ENCODE assay signal across 8 mouse cellular contexts in the genomic region with DNA sequence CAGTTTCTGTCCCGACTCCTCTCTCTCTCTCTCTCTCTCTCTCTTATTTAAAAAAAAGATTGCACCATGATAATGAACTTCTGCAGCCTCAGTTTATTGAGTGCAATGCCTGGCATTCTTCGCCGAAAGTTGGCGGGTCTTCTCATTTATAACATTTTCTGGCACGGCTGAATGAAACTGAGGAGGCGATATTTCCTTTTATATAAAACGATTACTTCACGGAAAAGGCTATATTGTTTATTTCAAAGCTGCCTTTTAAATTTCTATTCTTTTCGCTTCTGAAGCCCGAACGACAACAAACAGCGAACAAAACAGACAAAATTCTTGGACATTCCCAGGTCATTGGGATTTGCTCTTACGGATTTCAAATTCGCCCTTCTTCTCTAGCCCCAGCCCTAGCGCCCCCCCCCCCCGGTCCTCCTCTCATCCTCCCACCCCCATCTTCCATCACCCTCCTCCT. TPM values are rescaled to one million over a fixed set of nuclear protein-coding genes. Genes with fewer than 3 reads are reported as not detected.
DNase-seq lines count a peak whose midpoint lies in the region; ATAC-seq lines count a peak whose summit lies in the region.

No protein-coding gene starts in this region.

- peak overlapping the region; percentile 54 for H3K9ac ChIP-seq in kidney, embryonic 14.5 days (ENCODE audit: low read depth, low read length)
- peak overlapping the region; percentile 38 for H3K9ac ChIP-seq in hindbrain, embryonic 15.5 days
- H3K9ac ChIP-seq in midbrain, embryonic 13.5 days (replicated peaks): peak overlapping the region; percentile 68

- H3K27me3 ChIP-seq in kidney, embryonic 14.5 days (ENCODE audit: control insufficient read depth, insufficient read depth, low read length): peaks cover 41% of the 10 kb centered on the region
- H3K27me3 ChIP-seq in embryonic facial prominence, embryonic 10.5 days (replicated peaks; ENCODE audit: low read depth, poor library complexity, severe bottlenecking): peaks cover 66% of the 10 kb centered on the region
- peaks cover 26% of the 10 kb centered on the region for H3K27me3 ChIP-seq in hindbrain, embryonic 15.5 days
- H3K27me3 ChIP-seq in midbrain, embryonic 13.5 days: peaks cover 22% of the 10 kb centered on the region

- no peaks in the 10 kb centered on the region for H3K36me3 ChIP-seq in kidney, embryonic 14.5 days (ENCODE audit: control insufficient read depth, insufficient read depth, low read length)
- no peaks in the 10 kb centered on the region for H3K36me3 ChIP-seq in embryonic facial prominence, embryonic 10.5 days (replicated peaks)
- H3K36me3 ChIP-seq in hindbrain, embryonic 15.5 days: no peaks in the 10 kb centered on the region
- no peaks in the 10 kb centered on the region for H3K36me3 ChIP-seq in midbrain, embryonic 13.5 days

- no peak overlapping the region for H3K27ac ChIP-seq in kidney, embryonic 14.5 days (ENCODE audit: low read depth, low read length)
- H3K27ac ChIP-seq in embryonic facial prominence, embryonic 10.5 days (replicated peaks): peak overlapping the region; percentile 83
- no peak overlapping the region for H3K27ac ChIP-seq in hindbrain, embryonic 15.5 days (replicated peaks)
- H3K27ac ChIP-seq in midbrain, embryonic 13.5 days: peak overlapping the region; percentile 83

- peak overlapping the region; percentile 56 for H3K4me3 ChIP-seq in kidney, embryonic 14.5 days (ENCODE audit: low read length)
- peak overlapping the region; percentile 64 for H3K4me3 ChIP-seq in embryonic facial prominence, embryonic 10.5 days
- H3K4me3 ChIP-seq in hindbrain, embryonic 15.5 days: peak overlapping the region; percentile 57
- H3K4me3 ChIP-seq in midbrain, embryonic 13.5 days (replicated peaks): peak overlapping the region; percentile 51

- peak overlapping the region; percentile 96 for H3K4me2 ChIP-seq in kidney, embryonic 14.5 days (replicated peaks; ENCODE audit: low read depth, low read length)
- H3K4me2 ChIP-seq in hindbrain, embryonic 15.5 days: peak overlapping the region; percentile 100
- peak overlapping the region; percentile 95 for H3K4me2 ChIP-seq in midbrain, embryonic 13.5 days (replicated peaks)

- H3K4me1 ChIP-seq in kidney, embryonic 14.5 days (ENCODE audit: control insufficient read depth, insufficient read depth, low read length): peaks cover 16% of the 10 kb centered on the region
- H3K4me1 ChIP-seq in embryonic facial prominence, embryonic 10.5 days: peaks cover 42% of the 10 kb centered on the region
- H3K4me1 ChIP-seq in hindbrain, embryonic 15.5 days (replicated peaks): peaks cover 43% of the 10 kb centered on the region
- peaks cover 44% of the 10 kb centered on the region for H3K4me1 ChIP-seq in midbrain, embryonic 13.5 days (replicated peaks)

- DNase-seq in kidney, adult 9 months: no peak
- DNase-seq in embryonic facial prominence, embryonic 10.5 days (ENCODE audit: low spot score): no peak
- no peak for DNase-seq in gastrocnemius, adult 8-10 months (ENCODE audit: low spot score in 2 of 2)
- DNase-seq in frontal cortex, adult 2 months (ENCODE audit: extremely low spot score in 1 of 2, low spot score in 1 of 2): no peak
- DNase-seq in thymus, postnatal 25 days: no peak

- ATAC-seq in kidney, embryonic 14.5 days (ENCODE audit: low FRiP score, low TSS enrichment): no peak
- no peak for ATAC-seq in hindbrain, embryonic 15.5 days (ENCODE audit: low FRiP score, low read depth)
- no peak for ATAC-seq in midbrain, embryonic 13.5 days

- WGBS in kidney, embryonic 14.5 days: under 1% methylated on average over 16 of the region's 16 CpGs
- under 1% methylated on average over 16 of the region's 16 CpGs for WGBS in embryonic facial prominence, embryonic 10.5 days
- WGBS in hindbrain, embryonic 15.5 days: under 1% methylated on average over 16 of the region's 16 CpGs
- under 1% methylated on average over 14 of the region's 16 CpGs for WGBS in midbrain, embryonic 13.5 days

- no peaks in the 10 kb centered on the region for H3K9me3 ChIP-seq in kidney, embryonic 14.5 days (ENCODE audit: control insufficient read depth, low read length)
- no peaks in the 10 kb centered on the region for H3K9me3 ChIP-seq in embryonic facial prominence, embryonic 10.5 days
- no peaks in the 10 kb centered on the region for H3K9me3 ChIP-seq in hindbrain, embryonic 15.5 days
- no peaks in the 10 kb centered on the region for H3K9me3 ChIP-seq in midbrain, embryonic 13.5 days

RNA-seq across cellular contexts. Expression of a gene that starts 1.0 kb away (rescaled TPM):
- polyA plus RNA-seq in kidney, embryonic 14.5 days (2014; fragmentation: Nextera tagmentation; extraction: Ambion mirVana): 1.6 and 2.2 TPM in 2 replicates
- polyA plus RNA-seq in embryonic facial prominence, embryonic 10.5 days (2016; fragmentation: Nextera tagmentation; extraction: Ambion mirVana): 9.4 and 10.7 TPM in 2 replicates
- 6.0 and 6.1 TPM in 2 replicates for polyA plus RNA-seq in hindbrain, embryonic 15.5 days (2015; fragmentation: Nextera tagmentation; extraction: Ambion mirVana)
- polyA plus RNA-seq in midbrain, embryonic 13.5 days (2015; fragmentation: Nextera tagmentation; extraction: Ambion mirVana): 16.7 and 17.4 TPM in 2 replicates
- total RNA-seq in gastrocnemius, adult 8-10 months (2022): 1 to 10 TPM; 2.3 to 3.5 (median 2.5) TPM
- 6.5 and 7.6 TPM in 2 replicates for polyA plus RNA-seq in frontal cortex, adult 2 months (2012; rRNA removed)

Comparison
In these comparisons a context has a peak if more than half of its experiments do, and no peak if none do; other contexts are left out.
1. H3K27ac ChIP-seq: peak in embryonic facial prominence, embryonic 10.5 days (single experiment) and midbrain, embryonic 13.5 days (single experiment); none in kidney, embryonic 14.5 days (single experiment) and hindbrain, embryonic 15.5 days (single experiment).
2. Peak in every context shown above with its lines, with median percentiles within 50 percentile points of each other: H3K4me2 ChIP-seq, H3K4me3 ChIP-seq and H3K9ac ChIP-seq.